Mouse (Mus musculus) brain, embryonic 14.5 days (tissue): ENCODE measurements around the gene Upk1b.

Source experiments
- CTCF ChIP-seq: fragments of 200-500 bp; IDR thresholded peaks from 2 replicates; pipeline ENCODE4 v1.5.1; 2012; ENCODE audit warnings: inconsistent platforms, mild to moderate bottlenecking, moderate library complexity, borderline replicate concordance; ENCODE audit not compliant: insufficient read depth, insufficient read length; ENCODE audit errors: extremely low read depth
- POLR2A ChIP-seq: fragments of 200-500 bp; IDR thresholded peaks from 2 replicates; pipeline ENCODE4 v1.6.1; 2012; ENCODE audit warnings: mild to moderate bottlenecking, inconsistent platforms, borderline replicate concordance; ENCODE audit not compliant: poor library complexity, insufficient read depth, insufficient read length, severe bottlenecking; ENCODE audit errors: extremely low read depth

- no peak for TF ChIP-seq CTCF
- TF ChIP-seq POLR2A: no peak
Measured at GRCm38 (mm10) chr16:38771145-38771544, 29.0 kb downstream of the Upk1b start.
